Mouse (Mus musculus) ES-E14 (cell line): Measurements from ENCODE around the gene Acr. TPM values are rescaled to one million over a fixed set of nuclear protein-coding genes. Genes with fewer than 3 reads are reported as not detected.

Source experiments
- DNase-seq: peaks from one replicate; pipeline ENCODE4 v3.0.0-alpha.2; 2013; ENCODE audit warnings: low read depth, low spot score
- H3K27ac ChIP-seq: 2 replicates; pipeline ENCODE4 v1.5.1; 2012; ENCODE audit warnings: low read depth, mild to moderate bottlenecking, low read length, moderate library complexity, mixed read lengths; ENCODE audit not compliant: poor library complexity, insufficient read depth, severe bottlenecking
- H3K36me3 ChIP-seq: 2 replicates; pipeline ENCODE4 v1.6.1; 2012; ENCODE audit warnings: mild to moderate bottlenecking, low read length, moderate library complexity, mixed read lengths; ENCODE audit not compliant: control insufficient read depth, poor library complexity, insufficient read depth, severe bottlenecking
- H3K4me1 ChIP-seq, 2 experiments: fragments of 150-350 bp in 1 of 2; sonication (generic) in 1 of 2; 2 replicates each; pipeline ENCODE4 v1.6.1; 2012; ENCODE audit warnings: low read length in 2 of 2, mild to moderate bottlenecking in 1 of 2, mixed read lengths in 1 of 2; ENCODE audit not compliant: control insufficient read depth in 2 of 2, insufficient read depth in 2 of 2, poor library complexity in 1 of 2
- H3K4me3 ChIP-seq, 2 experiments: fragments of 150-350 bp in 1 of 2; sonication (generic) in 1 of 2; 2 replicates each; pipeline ENCODE4 v1.5.1; 2012; ENCODE audit warnings: low read length in 2 of 2, low read depth in 1 of 2, mild to moderate bottlenecking in 1 of 2, mixed read lengths in 1 of 2; ENCODE audit not compliant: insufficient read depth in 1 of 2, poor library complexity in 1 of 2, severe bottlenecking in 1 of 2
- H3K9ac ChIP-seq: 2 replicates; pipeline ENCODE4 v1.6.1; 2012; ENCODE audit warnings: low read depth, mild to moderate bottlenecking, low read length, mixed read lengths; ENCODE audit not compliant: poor library complexity, insufficient read depth, severe bottlenecking
- H3K9me3 ChIP-seq: fragments of 150-350 bp; sonication (generic); 2 replicates; pipeline ENCODE4 v1.6.1; 2012; ENCODE audit warnings: low read depth, mild to moderate bottlenecking, low read length; ENCODE audit not compliant: control insufficient read depth, insufficient read depth
- CHD2 ChIP-seq: IDR thresholded peaks from 2 replicates; pipeline ENCODE4 v1.6.1; 2014; ENCODE audit warnings: mild to moderate bottlenecking, low read depth, low read length, inconsistent platforms
- HCFC1 ChIP-seq: IDR thresholded peaks from 2 replicates; pipeline ENCODE4 v1.6.1; 2012; ENCODE audit warnings: low read length, inconsistent platforms, borderline replicate concordance; ENCODE audit not compliant: insufficient read depth
- MAFK ChIP-seq: IDR thresholded peaks from 2 replicates; pipeline ENCODE4 v1.6.1; 2014; ENCODE audit warnings: mild to moderate bottlenecking, low read depth, low read length, inconsistent platforms; ENCODE audit not compliant: insufficient read depth
- ZC3H11A ChIP-seq: IDR thresholded peaks from 2 replicates; pipeline ENCODE4 v1.6.1; 2012; ENCODE audit warnings: low read depth, mild to moderate bottlenecking, inconsistent platforms, low read length, borderline replicate concordance
- ZNF384 ChIP-seq: IDR thresholded peaks from 2 replicates; pipeline ENCODE4 v1.6.1; 2012; ENCODE audit warnings: low read depth, low read length, inconsistent platforms
- in situ Hi-C, 2 experiments: fragments of 600-800 bp; cut with MboI; formaldehyde crosslinking; loops; one replicate each; pipeline ENCODE4 v1.15.1; 2025; ENCODE audit warnings: low sequenced_read_pairs in 2 of 2, inconsistent platforms in 1 of 2; ENCODE audit not compliant: unreplicated experiment in 2 of 2
- total RNA-seq: library from RNA; depleted of rRNA; stranded (reverse); fragments of 300-350 nt; gene quantifications from 2 replicates; pipeline ENCODE4 v1.2.3, GENCODE M21; 2012

Acr gene
- total RNA-seq, 1 experiment, result not detected

GRCm38 (mm10) chr15:89533843-89534207 lies 34.3 kb upstream of the Acr start:
- H3K9ac ChIP-seq, result no peak overlapping the region
- DNase-seq, result no peak
- in situ Hi-C loops, result no loop called here
- peaks cover 0 to 5% of the 10 kb centered on the region in 2 experiments; a peak in 1 of 4 replicates for H3K4me1 ChIP-seq
- peaks cover 4% of the 10 kb centered on the region; the same call in 1 of the 2 replicates for H3K36me3 ChIP-seq
- H3K4me3 ChIP-seq, result no peak overlapping the region
- H3K9me3 ChIP-seq, result no peaks in the 10 kb centered on the region
- H3K27ac ChIP-seq, result no peak overlapping the region
- no peak for TF ChIP-seq HCFC1
- no peak for TF ChIP-seq ZC3H11A
- TF ChIP-seq ZNF384, result no peak
- no peak for TF ChIP-seq CHD2
- TF ChIP-seq MAFK, result no peak

- Histone ChIP-seq H3K9ac (no peak overlapping the region), H3K9me3 (no peaks in the 10 kb centered on the region), H3K4me1 (peaks cover 0 to 4% of the 10 kb centered on the region in 2 experiments; a peak in 1 of 4 replicates), H3K36me3 (0 out of 2 replicates have a peak, but pooled peaks cover 2% of the 10 kb centered on the region), H3K4me3 (no peak overlapping the region), H3K27ac (no peak overlapping the region)
- no peak for TF ChIP-seq CHD2
- no peak for TF ChIP-seq ZNF384
- TF ChIP-seq MAFK, result no peak
- TF ChIP-seq ZC3H11A, result no peak
- no peak for TF ChIP-seq HCFC1
- no peak for DNase-seq
- in situ Hi-C loops, result no loop called here
Measured at GRCm38 (mm10) chr15:89544171-89544570, 24.0 kb upstream of the Acr start.

- Histone ChIP-seq H3K4me1 (peaks cover 0 to 4% of the 10 kb centered on the region in 2 experiments; a peak in 1 of 4 replicates), H3K9ac (no peak overlapping the region; the same call in 1 of the 2 replicates), H3K9me3 (no peaks in the 10 kb centered on the region), H3K4me3 (peak overlapping the region in 1 of 2 experiments; percentile 67; a peak in 2 of 4 replicates), H3K27ac (no peak overlapping the region), H3K36me3 (0 out of 2 replicates have a peak, but pooled peaks cover 2% of the 10 kb centered on the region)
- TF ChIP-seq ZC3H11A (no peak), ZNF384 (no peak), MAFK (no peak), HCFC1 (no peak), CHD2 (no peak)
- in situ Hi-C loops, result no loop called here
- no peak for DNase-seq
Measured at GRCm38 (mm10) chr15:89547321-89547720, 20.8 kb upstream of the Acr start.

GRCm38 (mm10) chr15:89547824-89548601 lies 20.1 kb upstream of the Acr start:
- 0 out of 2 replicates have a peak, but pooled peaks cover 2% of the 10 kb centered on the region for H3K36me3 ChIP-seq
- in situ Hi-C loops, result no loop called here
- H3K9me3 ChIP-seq, result no peaks in the 10 kb centered on the region
- peak; percentile 77 for DNase-seq
- peak overlapping the region; percentile 67 to 72 for H3K4me3 ChIP-seq
- no peak for TF ChIP-seq MAFK
- TF ChIP-seq HCFC1, result no peak
- TF ChIP-seq ZNF384, result no peak
- no peak for TF ChIP-seq ZC3H11A
- TF ChIP-seq CHD2, result no peak
- peaks cover 0 to 4% of the 10 kb centered on the region in 2 experiments; a peak in 1 of 4 replicates for H3K4me1 ChIP-seq
- H3K9ac ChIP-seq, result peak overlapping the region; percentile 67
- no peak overlapping the region for H3K27ac ChIP-seq
